Mouse (Mus musculus) urinary bladder, postnatal 36 days (tissue): ENCODE measurements around the gene C1ql1.

Source experiments
- DNase-seq, 2 experiments: peaks; one replicate each; pipeline ENCODE4 v3.0.0; 2022; ENCODE audit warnings: low spot score in 2 of 2, mixed read lengths in 1 of 2

C1ql1 gene

DNA sequence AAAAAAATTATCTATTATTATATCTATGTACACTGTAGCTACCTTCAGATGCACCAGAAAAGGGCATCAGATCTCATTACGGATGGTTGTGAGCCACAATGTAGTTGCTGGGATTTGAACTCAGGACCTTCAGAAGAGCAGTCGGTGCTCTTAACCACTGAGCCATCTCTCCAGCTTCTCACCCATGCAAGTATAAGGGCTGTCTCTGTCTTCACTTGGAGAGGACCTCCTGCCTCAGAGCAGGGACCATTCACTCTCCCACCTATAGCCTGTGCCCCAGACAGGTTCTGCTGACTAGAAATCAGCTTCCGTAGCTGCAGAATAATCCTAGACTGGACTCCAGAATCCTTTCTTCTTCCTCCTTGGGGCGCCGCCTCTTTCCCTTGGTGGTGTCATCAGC lies 44.4 kb downstream of the C1ql1 start:
- no peak for DNase-seq

DNA sequence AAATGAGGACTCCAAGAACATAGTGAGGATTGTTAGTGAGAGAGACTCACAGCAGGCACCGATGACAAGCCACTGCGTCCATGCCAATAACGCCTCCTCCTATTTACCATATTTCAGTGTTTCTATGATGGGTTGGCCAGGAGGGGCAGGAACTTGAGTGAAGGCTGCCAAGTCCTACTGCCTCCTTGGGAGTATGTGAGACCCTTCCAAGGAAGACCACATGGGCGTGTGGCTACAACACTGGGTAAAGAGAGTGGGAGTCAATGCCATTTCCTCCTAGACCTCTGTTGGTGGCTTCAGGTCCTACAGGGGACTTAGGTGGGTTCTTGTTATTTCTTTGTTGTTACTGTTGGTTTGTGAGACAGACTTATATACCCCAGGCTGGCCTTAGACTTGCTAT lies 45.3 kb downstream of the C1ql1 start:
- no peak for DNase-seq

GRCm38 (mm10) chr11:102900763-102901162 lies 45.7 kb downstream of the C1ql1 start, which contains the start of gene Gfap:
Gene Gfap (minus strand): TSS chr11:102900912.
- DNase-seq, result peak; percentile 59 to 74

GRCm38 (mm10) chr11:102898408-102898807 lies 48.1 kb downstream of the C1ql1 start:
- DNase-seq, result no peak

GRCm38 (mm10) chr11:102896641-102897040 lies 49.8 kb downstream of the C1ql1 start:
- DNase-seq, result no peak

DNA sequence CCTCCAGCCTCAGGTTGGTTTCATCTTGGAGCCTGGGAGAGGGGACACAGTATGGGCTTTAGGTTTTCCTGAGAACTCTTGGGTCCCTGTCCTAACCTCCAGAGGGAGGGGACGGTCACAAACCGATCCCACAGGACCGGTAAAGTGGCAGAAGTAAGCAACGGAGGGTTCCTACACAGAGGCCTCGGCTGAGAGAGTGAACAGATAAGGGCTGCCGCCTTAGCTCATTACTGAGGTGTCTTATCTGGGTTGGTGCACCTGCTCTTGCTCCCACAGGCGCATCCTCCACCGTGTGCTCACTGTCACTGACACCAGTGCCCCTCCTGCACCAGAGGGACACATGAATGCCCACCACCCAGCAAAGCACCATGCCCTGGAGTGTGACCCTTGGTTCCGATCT lies 50.7 kb downstream of the C1ql1 start:
- no peak for DNase-seq

- DNase-seq, result no peak
Measured at GRCm38 (mm10) chr11:102894716-102895115, 51.8 kb downstream of the C1ql1 start.

DNA sequence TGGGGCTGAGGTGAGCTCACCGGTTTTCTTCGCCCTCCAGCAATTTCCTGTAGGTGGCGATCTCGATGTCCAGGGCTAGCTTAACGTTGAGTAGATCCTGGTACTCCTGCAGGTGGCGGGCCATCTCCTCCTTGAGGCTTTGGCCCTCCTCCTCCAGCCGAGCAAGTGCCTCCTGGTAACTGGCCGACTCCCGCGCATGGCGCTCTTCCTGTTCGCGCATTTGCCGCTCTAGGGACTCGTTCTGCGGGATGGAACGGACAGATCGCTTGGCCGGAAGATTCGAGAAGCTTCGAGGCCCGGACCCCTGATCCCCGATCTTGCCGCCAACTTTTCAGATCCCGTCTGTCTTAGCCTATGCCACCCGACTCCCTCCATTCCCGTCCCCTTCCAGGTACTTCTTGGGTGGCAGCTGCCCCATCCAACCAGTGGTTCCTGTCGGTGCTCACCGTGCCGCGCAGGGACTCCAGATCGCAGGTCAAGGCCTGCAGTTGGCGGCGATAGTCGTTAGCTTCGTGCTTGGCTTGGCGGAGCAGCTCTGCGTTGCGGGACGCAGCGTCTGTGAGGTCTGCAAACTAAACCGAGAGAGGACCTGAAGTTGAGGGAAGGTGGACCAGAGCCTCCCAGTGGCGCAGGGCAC lies 53.4 kb downstream of the C1ql1 start:
- peak; percentile 72 to 79 for DNase-seq

- DNase-seq, result peak in 1 of 2 experiments; percentile 13
Measured at GRCm38 (mm10) chr11:102890096-102890495, 56.4 kb downstream of the C1ql1 start.
